Mouse (Mus musculus) liver, embryonic 14.5 days (tissue): ENCODE measurements around the gene Trpt1. TPM values are rescaled to one million over a fixed set of nuclear protein-coding genes. Genes with fewer than 3 reads are reported as not detected.

ENCODE experiments used
- ATAC-seq: fragments of 200-750 bp; cut with Nextera tagmentation; 2 replicates; pipeline ENCODE4 v1.8.0; 2017; ENCODE audit warnings: moderate number of reproducible peaks, mild to moderate bottlenecking, moderate library complexity; ENCODE audit not compliant: insufficient read depth
- DNase-seq, 3 experiments: peaks; one replicate each; pipeline ENCODE4 v3.0.0-alpha.2; 2012 to 2013; ENCODE audit warnings: low read depth in 3 of 3, low spot score in 3 of 3
- H3K27ac ChIP-seq: fragments of 300-500 bp; sonication (generic); 2 replicates; pipeline ENCODE4 v1.5.1; 2014; ENCODE audit warnings: moderate library complexity, mild to moderate bottlenecking, control low read depth, inconsistent platforms
- H3K27me3 ChIP-seq: fragments of 300-500 bp; sonication (generic); 2 replicates; pipeline ENCODE4 v1.6.1; 2014; ENCODE audit warnings: mild to moderate bottlenecking, low read length, moderate library complexity; ENCODE audit not compliant: control insufficient read depth, insufficient read depth
- H3K36me3 ChIP-seq: fragments of 300-500 bp; sonication (generic); replicated peaks from 2 replicates; pipeline ENCODE4 v1.6.1; 2014; ENCODE audit warnings: low read depth; ENCODE audit not compliant: control insufficient read depth, insufficient read depth
- H3K4me1 ChIP-seq, 2 experiments: fragments of 200-500 bp in 1 of 2; fragments of 300-500 bp in 1 of 2; sonication (generic) in 1 of 2; replicated peaks; 2 replicates each; pipeline ENCODE4 v1.6.1; 2012 to 2014; ENCODE audit warnings: antibody characterized with exemption in 1 of 2, inconsistent platforms in 1 of 2, low read length in 1 of 2; ENCODE audit not compliant: control insufficient read depth in 2 of 2, insufficient read depth in 2 of 2
- H3K4me2 ChIP-seq: fragments of 300-500 bp; sonication (generic); 2 replicates; pipeline ENCODE4 v1.6.1; 2014; ENCODE audit warnings: low read depth, mild to moderate bottlenecking, control low read depth, moderate library complexity
- H3K4me3 ChIP-seq, 2 experiments: fragments of 200-500 bp in 1 of 2; fragments of 300-500 bp in 1 of 2; sonication (generic) in 1 of 2; 2 replicates each; pipeline ENCODE4 v1.5.1; 2012 to 2014; ENCODE audit warnings: low read depth in 2 of 2, low read length in 2 of 2, mild to moderate bottlenecking in 2 of 2, control low read depth in 1 of 2, inconsistent platforms in 1 of 2, moderate library complexity in 1 of 2; ENCODE audit not compliant: insufficient read depth in 1 of 2
- H3K9ac ChIP-seq: fragments of 300-500 bp; sonication (generic); replicated peaks from 2 replicates; pipeline ENCODE4 v1.6.1; 2014; ENCODE audit warnings: mild to moderate bottlenecking, control low read depth, moderate library complexity
- H3K9me3 ChIP-seq: fragments of 300-500 bp; sonication (generic); 2 replicates; pipeline ENCODE4 v1.6.1; 2016; ENCODE audit warnings: low read length, mixed read lengths; ENCODE audit not compliant: control insufficient read depth
- CTCF ChIP-seq: IDR thresholded peaks from 2 replicates; pipeline ENCODE4 v1.5.1; 2016; ENCODE audit warnings: antibody characterized with exemption, low read depth, control low read depth
- EP300 ChIP-seq: IDR thresholded peaks from 2 replicates; pipeline ENCODE4 v1.6.1; 2016; ENCODE audit warnings: antibody characterized with exemption, low read depth
- WGBS: fragments of 180-500 bp; shearing (Covaris S2); extraction: QIAGEN DNeasy Blood & Tissue Kit; methylation state at CpG from one replicate; pipeline ENCODE4 v1.1.7; 2014; ENCODE audit not compliant: insufficient replicate concordance; 5-methylcytosine and 5-hydroxymethylcytosine counted together
- polyA plus RNA-seq, 2 experiments: library from polyadenylated mRNA; depleted of rRNA in 1 of 2; stranded (reverse) in 1 of 2; unstranded in 1 of 2; fragments of >200 nt; fragmentation: Nextera tagmentation in 1 of 2; extraction: Ambion mirVana in 1 of 2; gene quantifications; 2 replicates each; pipeline versions ENCODE4 v1.2.1 to v1.2.3; 2012 to 2014

Trpt1 gene
- polyA plus RNA-seq, 2 experiments, result 1.7 to 1.8 TPM

DNA sequence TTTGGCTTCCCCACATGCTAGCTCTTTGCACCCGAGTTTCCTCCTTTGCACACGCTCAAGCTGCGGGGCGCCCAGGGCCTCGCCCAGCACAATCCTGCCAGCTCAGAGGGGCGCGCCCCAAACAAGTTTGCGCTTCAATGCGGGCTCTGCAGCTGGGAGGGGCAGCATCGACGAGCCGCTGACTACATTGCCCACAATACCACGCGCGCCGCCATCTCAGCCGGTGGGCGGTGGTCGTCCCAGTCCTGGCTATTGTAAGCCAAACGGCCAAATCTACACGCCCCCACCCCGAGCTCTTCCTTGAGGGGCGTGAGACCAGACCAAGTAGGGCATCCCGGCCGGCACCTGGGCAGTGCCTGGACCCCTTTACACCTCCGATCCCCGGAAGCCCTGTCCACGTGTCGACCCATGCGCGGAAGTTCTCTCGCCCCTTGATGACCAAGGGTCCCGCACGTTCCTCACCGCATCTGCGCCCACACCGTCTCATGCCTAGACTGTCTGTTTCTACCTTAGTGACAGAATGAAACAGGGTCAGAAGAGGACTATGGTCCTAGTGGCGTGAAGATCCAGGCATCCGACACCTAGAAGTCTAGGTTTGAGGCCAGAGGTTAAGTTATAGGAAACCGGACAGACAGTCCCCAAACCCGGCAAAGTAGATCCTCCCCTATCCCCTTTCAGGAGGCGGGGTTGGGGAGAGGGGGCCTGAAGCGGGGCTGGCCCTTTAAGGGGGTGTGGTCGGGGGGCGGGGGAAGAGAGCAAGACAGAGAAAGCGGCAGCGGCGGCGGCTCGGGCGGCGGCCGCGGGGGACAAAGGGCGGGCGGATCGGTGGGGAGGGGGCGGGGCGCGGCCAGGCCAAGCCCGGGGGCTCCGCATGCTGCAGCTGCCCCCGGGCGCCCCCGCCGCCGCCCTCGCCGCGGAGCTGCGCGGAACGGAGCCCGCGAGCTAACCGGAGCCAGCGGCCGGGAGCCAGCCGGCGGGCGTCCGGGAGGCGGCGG, 21.4 kb upstream of the Trpt1 start, which contains the start of gene Ppp1r14b:
TSS of gene Ppp1r14b (plus strand) at position 758 of the 995 bp plus-strand sequence.
- WGBS, result under 1% methylated on average over 68 of the region's 84 CpGs
- Histone ChIP-seq H3K36me3 (peaks cover 6% of the 10 kb centered on the region), H3K27ac (peak within 1 kb of the TSS; percentile 72), H3K9ac (peak within 1 kb of the TSS; percentile 81), H3K4me3 (peak within 1 kb of the TSS; percentile 71 to 94), H3K27me3 (no peaks in the 10 kb centered on the region), H3K4me1 (peaks cover 26 to 35% of the 10 kb centered on the region in 2 experiments), H3K9me3 (no peaks in the 10 kb centered on the region), H3K4me2 (peak within 1 kb of the TSS; percentile 96)
- peak; percentile 25; the same call in 1 of the 2 replicates for TF ChIP-seq CTCF
- TF ChIP-seq EP300, result no peak
- DNase-seq (peak; percentile 75 to 85 (median 75)), ATAC-seq (peak; percentile 65)

GRCm38 (mm10) chr19:6975537-6976521, 20.1 kb upstream of the Trpt1 start, which contains the start of gene Plcb3:
TSS of gene Plcb3 (minus strand) at chr19:6976470.
- ATAC-seq, result no peak
- under 1% methylated on average over 16 of the region's 16 CpGs for WGBS
- 0 out of 2 replicates have a peak, but pooled peaks have one; percentile 7 for TF ChIP-seq EP300
- TF ChIP-seq CTCF, result peak; percentile 43
- Histone ChIP-seq H3K4me2 (peak within 1 kb of the TSS; percentile 96), H3K9me3 (no peaks in the 10 kb centered on the region), H3K9ac (peak within 1 kb of the TSS; percentile 81), H3K4me3 (peak within 1 kb of the TSS; percentile 71 to 77), H3K36me3 (peaks cover 6% of the 10 kb centered on the region), H3K4me1 (peaks cover 14 to 25% of the 10 kb centered on the region in 2 experiments), H3K27me3 (no peaks in the 10 kb centered on the region), H3K27ac (peak within 1 kb of the TSS; percentile 72)
- no peak for DNase-seq

- H3K27me3 ChIP-seq, result no peaks in the 10 kb centered on the region
- 71% methylated on average over 13 of the region's 13 CpGs for WGBS
- H3K4me1 ChIP-seq, result peaks cover 12 to 25% of the 10 kb centered on the region in 2 experiments
- DNase-seq (no peak), ATAC-seq (no peak)
- no peak for TF ChIP-seq EP300
- TF ChIP-seq CTCF, result no peak
- peak overlapping the region; percentile 90 for H3K4me2 ChIP-seq
- no peaks in the 10 kb centered on the region for H3K9me3 ChIP-seq
- no peak overlapping the region; the same call in 1 of the 2 replicates for H3K9ac ChIP-seq
- peak overlapping the region; percentile 5 to 83; a peak in 3 of 4 replicates for H3K4me3 ChIP-seq
- H3K27ac ChIP-seq, result peak overlapping the region; percentile 63
- peaks cover 6% of the 10 kb centered on the region for H3K36me3 ChIP-seq
These were observed 17.9 kb upstream of the Trpt1 start for GRCm38 (mm10) chr19:6977759-6978638.

DNA sequence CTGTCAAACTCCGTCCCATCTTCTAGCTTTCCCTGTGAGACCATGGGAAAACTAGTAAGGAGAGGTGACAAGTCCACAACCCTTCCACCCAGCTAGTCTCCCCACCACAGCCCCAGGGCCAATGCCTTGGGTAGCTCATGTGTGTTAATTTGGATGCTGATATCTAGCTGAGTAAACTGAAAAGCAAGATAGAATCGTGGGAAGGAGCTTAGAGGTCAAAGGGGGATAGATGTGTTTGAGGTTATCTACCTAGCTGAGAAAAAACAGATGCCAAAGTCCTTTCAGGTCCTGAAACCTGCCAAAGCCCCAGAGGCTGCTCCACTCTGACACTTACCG, 17.3 kb upstream of the Trpt1 start:
- H3K4me3 ChIP-seq, result peak overlapping the region; percentile 70 to 83
- DNase-seq (no peak), ATAC-seq (no peak)
- TF ChIP-seq CTCF (no peak), EP300 (no peak)
- peak overlapping the region; percentile 63 for H3K27ac ChIP-seq
- no peaks in the 10 kb centered on the region for H3K27me3 ChIP-seq
- peak overlapping the region; percentile 70 for H3K9ac ChIP-seq
- H3K9me3 ChIP-seq, result no peaks in the 10 kb centered on the region
- H3K4me1 ChIP-seq, result peaks cover 12 to 25% of the 10 kb centered on the region in 2 experiments
- peak overlapping the region; percentile 90 for H3K4me2 ChIP-seq
- WGBS, result 28% methylated on average over 3 of the region's 3 CpGs
- H3K36me3 ChIP-seq, result peaks cover 6% of the 10 kb centered on the region
